19 mouse cellular contexts compared by ENCODE assay signal in genomic region chr9:48826377-48826889, GRCm38 (mm10). TPM values are rescaled to one million over a fixed set of nuclear protein-coding genes. Genes with fewer than 3 reads are reported as not detected.
DNase-seq lines count a peak whose midpoint lies in the region; ATAC-seq lines count a peak whose summit lies in the region.
"Had no signal": no experiment of that assay in that cellular context is flagged by ENCODE, and none has a peak within 500 bp of the region (broad histone marks: within the 10 kb centered on the region; RNA-seq: fewer than 3 reads in every experiment).

No protein-coding gene starts in this region.

- H3K4me3 ChIP-seq in megakaryocyte, embryonic 14.5 days (replicated peaks) = peak overlapping the region; percentile 80
- no peak overlapping the region for H3K4me3 ChIP-seq in forebrain, embryonic 11.5 days (ENCODE audit: low read depth, low read length)
- H3K4me3 ChIP-seq: forebrain, embryonic 10.5 days; liver, embryonic 15.5 days had no signal

- no peak overlapping the region for H3K27ac ChIP-seq in forebrain, embryonic 11.5 days (ENCODE audit: low read depth, low read length)
- H3K27ac ChIP-seq: forebrain, embryonic 10.5 days; kidney, postnatal 0 days; liver, embryonic 15.5 days; macrophage had no signal

- H3K4me2 ChIP-seq in forebrain, embryonic 11.5 days (ENCODE audit: low read depth, low read length, severe bottlenecking) = no peak overlapping the region
- H3K4me2 ChIP-seq: liver, embryonic 15.5 days had no signal

- peaks cover 68% of the 10 kb centered on the region for H3K36me3 ChIP-seq in megakaryocyte, embryonic 14.5 days (replicated peaks; ENCODE audit: low read length)
- H3K36me3 ChIP-seq in forebrain, embryonic 11.5 days (ENCODE audit: control insufficient read depth, insufficient read depth, low read length) = no peaks in the 10 kb centered on the region
- H3K36me3 ChIP-seq: liver, embryonic 15.5 days had no signal

- H3K27me3 ChIP-seq in megakaryocyte, embryonic 14.5 days (replicated peaks) = no peaks in the 10 kb centered on the region
- H3K27me3 ChIP-seq in forebrain, embryonic 11.5 days (ENCODE audit: control insufficient read depth, insufficient read depth, low read length) = no peaks in the 10 kb centered on the region

- no peak for ATAC-seq in forebrain, embryonic 11.5 days (replicated peaks; ENCODE audit: low FRiP score)
- ATAC-seq: inflammation-experienced regulatory T-cells, adult 6 months had no signal

- H3K9ac ChIP-seq in forebrain, embryonic 11.5 days (ENCODE audit: low read length) = no peak overlapping the region
- H3K9ac ChIP-seq: liver, embryonic 15.5 days had no signal

- 89% methylated on average over 7 of the region's 7 CpGs for WGBS in forebrain, embryonic 11.5 days

- peak; percentile 90 for DNase-seq in heart, adult 11 months
- DNase-seq in heart, postnatal 25 days (ENCODE audit: low spot score) = no peak
- DNase-seq in urinary bladder, adult 2 months (ENCODE audit: low spot score) = peak; percentile 18
- DNase-seq in urinary bladder, postnatal 4 days (ENCODE audit: low spot score in 2 of 2) = no peak
- DNase-seq in adrenal gland, postnatal 25 days = no peak
- no peak for DNase-seq in kidney, postnatal 14 days
- DNase-seq in forebrain, embryonic 11.5 days (ENCODE audit: low spot score) = no peak
- DNase-seq: adrenal gland, postnatal 10 days; cerebellum, adult 2 months; layer of hippocampus, adult 9-11 months; left cerebral cortex, postnatal 4 days; right cerebral cortex, postnatal 4 days had no signal

- intact Hi-C loops in heart, postnatal 25 days (cut with DNase I) = no loop called here

- peaks cover 92% of the 10 kb centered on the region for H3K4me1 ChIP-seq in megakaryocyte, embryonic 14.5 days
- peaks cover 22% of the 10 kb centered on the region for H3K4me1 ChIP-seq in forebrain, embryonic 11.5 days (replicated peaks; ENCODE audit: control insufficient read depth, insufficient read depth, low read length)

- H3K9me3 ChIP-seq in megakaryocyte, embryonic 14.5 days = no peaks in the 10 kb centered on the region
- H3K9me3 ChIP-seq in forebrain, embryonic 11.5 days (ENCODE audit: control insufficient read depth, low read length) = no peaks in the 10 kb centered on the region
- H3K9me3 ChIP-seq: forebrain, embryonic 10.5 days; liver, embryonic 15.5 days had no signal

RNA-seq across cellular contexts. Expression of gene Zbtb16, which starts 9.6 kb away (rescaled TPM):
- total RNA-seq in heart, postnatal 25 days (2021) = 100 to 1,000 TPM; 132 to 167 TPM
- polyA plus RNA-seq in urinary bladder, adult 2 months (2012; rRNA removed) = 7.4 and 21.3 TPM in 2 replicates
- polyA plus RNA-seq in megakaryocyte, embryonic 14.5 days (2012; ENCODE audit: insufficient read depth, low replicate concordance) = 1.00 and 1.8 TPM in 2 replicates
- 21.0 and 21.6 TPM in 2 replicates for total RNA-seq in adrenal gland, postnatal 25 days (2021)
- polyA plus RNA-seq in forebrain, embryonic 11.5 days (2014; fragmentation: Nextera tagmentation; extraction: Ambion mirVana) = 6.6 TPM in 2 replicates
- polyA plus RNA-seq: C2C12; inflammation-experienced regulatory T-cells, adult 6 months had no signal

Comparison
In these comparisons a context has a peak if more than half of its experiments do, and no peak if none do; other contexts are left out.
1. DNase-seq: peak in heart, adult 11 months (single experiment) and urinary bladder, adult 2 months (single experiment); none in heart, postnatal 25 days (single experiment), urinary bladder, postnatal 4 days (0 of 2), adrenal gland, postnatal 25 days (single experiment), kidney, postnatal 14 days (single experiment) and forebrain, embryonic 11.5 days (single experiment).